Mouse (Mus musculus): ENCODE results near the gene Isg20. TPM values are rescaled to one million over a fixed set of nuclear protein-coding genes. Genes with fewer than 3 reads are reported as not detected.

The Isg20 gene
- total RNA-seq, 2 experiments from 2014 or later: 12.1 to 25.8 TPM

DNA sequence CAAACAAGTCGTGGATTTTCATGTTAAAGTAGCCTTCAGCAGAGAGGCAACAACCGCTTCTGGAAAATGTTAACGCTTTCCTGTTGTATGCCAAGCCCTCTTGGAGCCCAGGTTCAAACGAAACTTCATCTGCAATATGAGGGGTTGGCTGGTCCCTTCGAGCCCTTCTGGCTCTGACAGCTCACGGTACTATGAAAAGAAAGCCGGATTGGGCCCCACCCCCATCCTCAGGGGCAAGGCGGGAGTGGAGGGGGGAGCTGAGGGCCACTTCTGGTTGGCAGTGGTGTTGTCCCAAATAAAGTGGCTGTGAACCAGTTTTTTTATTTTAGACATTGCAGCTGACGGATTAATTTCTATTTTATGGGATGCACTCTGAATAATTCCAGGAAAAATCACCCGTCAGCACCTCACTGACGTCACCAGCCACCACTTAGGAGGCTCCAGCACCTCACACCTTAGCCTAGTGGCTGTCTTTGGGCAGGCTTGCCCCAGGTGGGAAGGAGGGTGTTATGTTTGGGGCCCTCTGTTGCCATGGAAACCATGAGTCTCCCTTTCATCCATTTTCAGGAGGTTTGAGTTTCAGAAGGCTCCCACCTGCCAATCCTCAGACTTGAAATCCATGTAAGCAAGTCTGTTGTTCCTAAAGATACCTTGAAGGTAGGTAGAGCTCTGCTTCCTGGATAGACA is 40.8 kb downstream of the Isg20 start:
- no peak for ATAC-seq (ENCODE audit: poor library complexity, severe bottlenecking)

- ATAC-seq (ENCODE audit: poor library complexity, severe bottlenecking): no peak
Observed at GRCm38 (mm10) chr7:78954619-78955018, 41.4 kb downstream of the Isg20 start.

GRCm38 (mm10) chr7:78955086-78955485 is 41.9 kb downstream of the Isg20 start:
- ATAC-seq (ENCODE audit: poor library complexity, severe bottlenecking): no peak

DNA sequence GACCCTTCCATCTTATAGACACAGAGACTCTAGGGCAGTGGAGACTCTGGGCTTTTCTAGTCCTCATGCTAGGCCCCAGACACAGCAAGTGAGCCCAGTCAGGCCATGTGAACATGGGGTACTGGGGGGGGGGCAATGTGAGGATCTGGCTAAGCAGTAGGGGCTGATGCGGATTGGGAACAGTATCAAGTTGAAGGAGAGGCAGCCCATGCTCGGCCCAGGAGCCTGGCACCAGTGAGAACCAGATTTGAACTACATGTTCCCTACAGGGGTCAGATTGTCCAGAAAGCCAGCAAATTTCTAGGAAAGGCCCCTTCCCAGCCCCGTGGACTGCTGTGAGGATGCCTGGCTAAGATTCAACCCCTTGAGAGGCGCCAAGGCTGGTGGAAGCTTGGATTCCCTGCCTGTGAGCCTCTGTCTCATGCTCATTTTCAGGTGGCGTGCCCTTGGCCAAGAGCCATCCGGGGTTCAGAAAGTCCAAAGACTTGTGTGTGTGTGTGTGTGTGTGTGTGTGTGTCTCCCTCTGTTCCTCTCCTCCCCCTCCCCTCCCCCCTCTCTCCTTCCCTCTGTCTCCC is 45.4 kb downstream of the Isg20 start:
- no peak for ATAC-seq (ENCODE audit: poor library complexity, severe bottlenecking)

GRCm38 (mm10) chr7:78963891-78964290 is 50.7 kb downstream of the Isg20 start:
- no peak for ATAC-seq (ENCODE audit: poor library complexity, severe bottlenecking)

Other genes starting within 250 kb of the Isg20 start
- not detected in 2 replicates for gene Ntrk3, start 175.4 kb upstream of the Isg20 start, total RNA-seq (2015)
- gene Ntrk3, start 175.4 kb upstream of the Isg20 start, total RNA-seq (2017): not detected in 2 replicates
- gene Mrps11, start 130.3 kb upstream of the Isg20 start, total RNA-seq (2015): 21.8 and 24.9 TPM in 2 replicates
- gene Mrps11, start 130.3 kb upstream of the Isg20 start, total RNA-seq (2017): 33.7 and 45.6 TPM in 2 replicates
- 20.6 and 32.0 TPM in 2 replicates for gene Mrpl46, start 129.9 kb upstream of the Isg20 start, total RNA-seq (2015)
- gene Mrpl46, start 129.9 kb upstream of the Isg20 start, total RNA-seq (2017): 29.3 TPM in 2 replicates
- 10.6 and 10.7 TPM in 2 replicates for gene Det1, start 66.2 kb upstream of the Isg20 start, total RNA-seq (2015)
- 7.2 and 9.3 TPM in 2 replicates for gene Det1, start 66.2 kb upstream of the Isg20 start, total RNA-seq (2017)
- 3.9 and 5.6 TPM in 2 replicates for gene Aen, start 17.6 kb upstream of the Isg20 start, total RNA-seq (2015)
- 13.2 and 18.4 TPM in 2 replicates for gene Aen, start 17.6 kb upstream of the Isg20 start, total RNA-seq (2017)
- gene Acan, start 140.1 kb downstream of the Isg20 start, total RNA-seq (2015): not detected in 2 replicates
- gene Acan, start 140.1 kb downstream of the Isg20 start, total RNA-seq (2017): not detected in 2 replicates
- gene Hapln3, start 217.6 kb downstream of the Isg20 start, total RNA-seq (2015): not detected in 2 replicates
- not detected in 2 replicates for gene Hapln3, start 217.6 kb downstream of the Isg20 start, total RNA-seq (2017)
- gene Mfge8, start 235.6 kb downstream of the Isg20 start, total RNA-seq (2015): 4.0 and 9.2 TPM in 2 replicates
- 9.8 and 10.5 TPM in 2 replicates for gene Mfge8, start 235.6 kb downstream of the Isg20 start, total RNA-seq (2017)

Measured in megakaryocyte, adult 5-6 weeks (primary cell).